Mouse (Mus musculus) MEL-GATA-1-ER (cell line): Measurements from ENCODE around the gene Hist4h4.

Experiments used
- DNase-seq: peaks from one replicate; pipeline ENCODE4 v3.0.0-alpha.2; 2012; ENCODE audit warnings: low read depth; ENCODE audit errors: extremely low read depth

Hist4h4 gene

DNA sequence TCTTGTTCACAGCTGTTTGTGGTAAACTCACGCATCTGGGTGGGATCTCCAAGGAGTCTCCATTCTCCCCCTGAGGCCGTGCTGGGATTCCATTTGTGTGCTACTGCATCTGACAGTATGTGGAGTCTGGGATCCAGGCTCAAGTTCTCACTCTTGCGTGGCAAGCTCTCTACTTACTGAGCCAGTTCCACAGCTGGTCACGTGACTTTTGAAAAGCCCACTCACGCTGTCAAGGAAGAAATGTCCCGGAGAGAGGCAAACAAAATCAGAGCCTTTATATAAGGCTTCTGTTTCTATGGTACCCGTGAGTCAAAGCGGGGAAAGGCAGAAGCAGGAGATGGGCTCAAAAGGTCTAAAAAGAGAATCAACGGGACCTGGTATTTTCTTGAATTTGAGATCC, 21.5 kb downstream of the Hist4h4 start:
- DNase-seq: no peak

DNA sequence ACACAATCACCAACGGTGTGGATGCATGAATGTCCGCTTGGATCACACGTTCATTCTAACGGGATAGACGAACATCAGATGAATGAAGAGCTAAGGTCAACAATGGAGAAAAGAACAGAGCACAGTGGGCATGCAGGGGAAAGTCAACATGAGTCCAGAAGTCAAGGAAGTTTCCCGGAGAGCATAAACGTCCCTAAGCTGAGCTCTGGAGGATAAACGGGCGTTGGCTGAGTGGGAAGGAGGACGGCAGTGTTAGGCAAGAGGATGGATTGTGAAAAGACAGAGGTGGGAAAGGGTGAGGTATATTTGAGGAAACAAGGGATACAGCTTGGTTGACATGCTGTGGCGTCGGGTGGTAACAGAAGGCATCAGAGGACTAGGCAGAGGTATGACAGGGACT, 22.1 kb downstream of the Hist4h4 start:
- DNase-seq: no peak

DNA sequence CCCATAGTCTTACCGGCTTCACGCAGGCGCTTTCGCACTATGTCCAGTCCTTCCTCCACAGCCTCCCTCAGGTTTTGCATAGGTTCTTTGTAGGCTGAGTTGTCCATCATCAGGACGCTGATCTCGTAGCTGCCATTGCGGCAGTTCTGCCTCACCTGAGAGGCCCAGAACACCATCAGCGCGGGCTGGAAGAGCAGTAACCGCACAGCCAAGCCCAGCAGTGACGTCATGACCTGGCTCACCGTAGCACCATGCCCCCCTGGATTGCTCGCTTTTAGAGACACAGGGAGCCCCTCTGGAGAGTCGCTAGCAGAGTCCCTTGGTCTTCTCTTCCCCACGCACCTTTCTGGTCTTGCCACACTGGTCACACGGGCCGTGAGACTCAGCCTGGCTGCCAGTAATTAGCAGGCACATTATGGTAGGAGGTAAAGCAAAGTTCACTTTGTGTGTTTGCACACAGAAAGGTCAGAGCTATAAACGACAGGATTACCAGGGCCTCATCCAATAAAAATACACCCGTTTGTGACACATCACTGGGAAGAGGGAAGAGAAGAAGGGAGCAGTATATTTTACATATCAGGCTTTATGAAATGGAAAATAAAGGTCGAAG, 22.7 kb downstream of the Hist4h4 start, which contains the start of gene Gucy2c:
Gucy2c (minus strand) TSS at position 389 of the 610 bp plus-strand sequence.
- DNase-seq: no peak

GRCm38 (mm10) chr6:136776392-136776791, 27.8 kb downstream of the Hist4h4 start:
- DNase-seq: no peak

GRCm38 (mm10) chr6:136769859-136770258, 34.4 kb downstream of the Hist4h4 start:
- no peak for DNase-seq

DNA sequence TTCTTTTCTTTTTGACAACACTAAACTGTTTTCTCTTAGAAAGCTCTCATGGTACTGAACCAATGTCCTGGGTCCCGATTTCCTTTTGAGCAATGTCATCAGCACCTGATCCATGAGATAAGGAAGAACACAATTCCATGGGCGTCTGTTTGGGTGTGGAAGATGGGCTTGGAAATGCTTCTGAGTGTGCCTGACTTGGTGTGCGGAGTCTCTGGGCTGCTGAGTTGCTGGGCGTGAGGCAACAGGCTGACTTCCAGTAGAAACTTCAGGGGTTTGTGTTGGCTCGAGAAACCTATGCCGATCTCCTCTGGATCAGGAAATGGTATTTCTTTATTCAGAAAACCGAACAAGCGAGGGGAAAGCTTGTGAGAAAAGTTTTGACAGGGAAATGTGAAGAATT, 35.1 kb downstream of the Hist4h4 start:
- no peak for DNase-seq

DNA sequence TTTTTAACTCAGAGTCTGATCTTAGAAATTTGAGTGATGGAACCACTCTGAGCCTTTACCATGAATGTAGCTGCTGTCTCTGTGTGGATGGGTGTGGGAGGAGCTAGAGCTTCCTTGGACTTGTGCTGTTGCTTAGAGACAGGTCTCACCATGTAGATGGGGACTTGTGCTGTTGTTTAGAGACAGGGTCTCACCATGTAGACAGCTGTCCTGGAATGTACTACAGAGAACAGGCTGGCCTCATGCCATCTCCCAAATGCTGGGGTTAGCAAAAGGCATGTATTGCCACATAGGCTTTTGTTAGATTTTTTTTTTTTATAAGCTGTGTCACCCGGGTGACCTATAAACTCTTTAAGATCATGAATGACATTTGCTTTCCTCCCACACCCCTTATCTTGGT, 40.3 kb downstream of the Hist4h4 start:
- no peak for DNase-seq
